Mouse (Mus musculus) right cerebral cortex, adult 2 months (tissue): ENCODE data around the gene 2210016F16Rik.
A peak's percentile ranks its signal among the peaks of the same experiment; 100 is the strongest.
"Not testable (repeated sequence)": the region's sequence is repeated elsewhere in the genome, so short reads cannot be mapped to it uniquely, and the experiment has no call there.

Source experiments
- DNase-seq, 2 experiments: peaks; one replicate each; pipeline ENCODE4 v3.0.0; 2021 to 2022; ENCODE audit warnings: low spot score in 2 of 2

Gene 2210016F16Rik

GRCm38 (mm10) chr13:58373153-58373470 is 11.9 kb downstream of the 2210016F16Rik start:
- DNase-seq = no peak

- DNase-seq = no peak
Measured at GRCm38 (mm10) chr13:58372278-58373152, 12.5 kb downstream of the 2210016F16Rik start.

GRCm38 (mm10) chr13:58368835-58369234 is 16.2 kb downstream of the 2210016F16Rik start:
- no peak for DNase-seq

- no peak for DNase-seq
Measured at GRCm38 (mm10) chr13:58367641-58368040, 17.4 kb downstream of the 2210016F16Rik start.

GRCm38 (mm10) chr13:58366373-58366772 is 18.7 kb downstream of the 2210016F16Rik start:
- DNase-seq = no peak

GRCm38 (mm10) chr13:58365179-58365578 is 19.8 kb downstream of the 2210016F16Rik start:
- DNase-seq = not testable (repeated sequence)

- DNase-seq = no peak
Measured at GRCm38 (mm10) chr13:58364353-58365175, 20.5 kb downstream of the 2210016F16Rik start.

GRCm38 (mm10) chr13:58359304-58359653 is 25.7 kb downstream of the 2210016F16Rik start:
- no peak for DNase-seq

- DNase-seq = peak; percentile 46 to 60
Measured at GRCm38 (mm10) chr13:58358629-58359303, 26.3 kb downstream of the 2210016F16Rik start, which contains the start of gene Kif27. TSS of gene Kif27 (minus strand) at chr13:58359122.

GRCm38 (mm10) chr13:58352996-58353395 is 32.0 kb downstream of the 2210016F16Rik start:
- no peak for DNase-seq

GRCm38 (mm10) chr13:58350606-58351005 is 34.4 kb downstream of the 2210016F16Rik start:
- no peak for DNase-seq

GRCm38 (mm10) chr13:58344505-58344904 is 40.5 kb downstream of the 2210016F16Rik start:
- peak; percentile 21 to 45 for DNase-seq

GRCm38 (mm10) chr13:58337456-58337855 is 47.6 kb downstream of the 2210016F16Rik start:
- DNase-seq = no peak

GRCm38 (mm10) chr13:58334116-58334515 is 50.9 kb downstream of the 2210016F16Rik start:
- no peak for DNase-seq
